Mouse (Mus musculus): ENCODE measurements at regions not wholly inside any gene's neighbourhood (a gene's known extent, or its start where the extent isn't known, plus 50 kb on each side); places are given as distances from the start of the nearest gene placed in this dataset.
"Not testable (repeated sequence)": the region's sequence is repeated elsewhere in the genome, so short reads cannot be mapped to it uniquely, and the experiment has no call there.

DNA sequence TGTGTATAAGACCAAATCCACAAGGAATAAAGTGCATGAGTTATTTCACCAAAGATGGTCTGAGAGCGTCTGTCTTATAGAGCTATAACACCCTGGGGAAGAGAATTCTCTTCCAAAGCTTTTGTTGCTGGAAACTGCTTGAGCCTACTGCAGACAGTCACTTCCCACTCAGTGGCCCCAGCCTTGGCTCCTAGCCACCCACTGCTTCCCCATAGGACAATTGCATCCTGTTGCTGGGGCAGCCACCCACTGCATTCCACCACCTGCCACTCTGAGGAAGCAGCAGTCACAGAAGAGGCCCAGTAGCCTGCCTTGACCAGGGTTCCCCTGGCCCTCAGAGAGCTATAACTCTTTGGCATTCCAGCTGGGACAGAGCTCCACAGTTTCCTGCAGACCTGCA is 409.3 kb downstream of the Tox3 start:
- TF ChIP-seq CTCF (IDR thresholded peaks at IDR 0.05; ENCODE audit: extremely low read depth, insufficient read depth, insufficient read length, insufficient replicate concordance), result no peak
- 86% methylated on average over 1 of the region's 1 CpGs for WGBS
- Histone ChIP-seq H3K4me1 (ENCODE audit: control insufficient read depth, insufficient read depth, insufficient read length) (no peaks in the 10 kb centered on the region), H3K27me3 (ENCODE audit: control insufficient read depth, insufficient read depth, low read length) (no peaks in the 10 kb centered on the region), H3K27ac (ENCODE audit: insufficient read depth, low read length) (no peak overlapping the region), H3K36me3 (ENCODE audit: control insufficient read depth, insufficient read depth, low read length) (no peaks in the 10 kb centered on the region), H3K4me3 (ENCODE audit: extremely low read depth, insufficient read depth, insufficient read length) (no peak overlapping the region)
- no peak for DNase-seq (ENCODE audit: low read depth in 1 of 2, low spot score in 2 of 2)

DNA sequence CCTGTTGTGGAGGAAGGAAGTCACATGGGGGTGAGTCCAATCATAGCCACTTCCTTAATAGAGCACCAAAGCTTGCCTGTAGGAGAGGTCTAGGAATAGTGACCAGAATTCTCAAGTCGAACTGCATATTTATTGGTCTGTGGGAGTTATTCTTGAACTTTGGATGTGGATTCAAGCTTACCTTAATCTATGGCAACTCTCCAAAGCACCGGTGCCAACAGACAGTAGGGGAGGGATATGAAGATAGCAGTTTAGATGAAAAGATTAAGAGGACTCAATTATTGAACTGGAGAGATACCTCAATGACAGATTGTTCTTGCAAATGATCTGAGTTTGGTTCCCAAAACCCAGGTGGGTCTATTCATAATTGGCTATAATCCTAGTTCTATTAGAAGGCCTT is 413.6 kb downstream of the Tox3 start:
- H3K27ac ChIP-seq (ENCODE audit: insufficient read depth, low read length), result no peak overlapping the region
- no peaks in the 10 kb centered on the region for H3K4me1 ChIP-seq (ENCODE audit: control insufficient read depth, insufficient read depth, insufficient read length)
- no peaks in the 10 kb centered on the region for H3K36me3 ChIP-seq (ENCODE audit: control insufficient read depth, insufficient read depth, low read length)
- TF ChIP-seq CTCF (IDR thresholded peaks at IDR 0.05; ENCODE audit: extremely low read depth, insufficient read depth, insufficient read length, insufficient replicate concordance), result no peak
- no peak for TF ChIP-seq POLR2A (IDR thresholded peaks at IDR 0.05; ENCODE audit: low read depth, low read length)
- no peak for DNase-seq (ENCODE audit: low read depth in 1 of 2, low spot score in 2 of 2)
- 85% methylated on average over 2 of the region's 2 CpGs for WGBS
- H3K27me3 ChIP-seq (ENCODE audit: control insufficient read depth, insufficient read depth, low read length), result no peaks in the 10 kb centered on the region
- no peak overlapping the region for H3K4me3 ChIP-seq (ENCODE audit: extremely low read depth, insufficient read depth, insufficient read length)

DNA sequence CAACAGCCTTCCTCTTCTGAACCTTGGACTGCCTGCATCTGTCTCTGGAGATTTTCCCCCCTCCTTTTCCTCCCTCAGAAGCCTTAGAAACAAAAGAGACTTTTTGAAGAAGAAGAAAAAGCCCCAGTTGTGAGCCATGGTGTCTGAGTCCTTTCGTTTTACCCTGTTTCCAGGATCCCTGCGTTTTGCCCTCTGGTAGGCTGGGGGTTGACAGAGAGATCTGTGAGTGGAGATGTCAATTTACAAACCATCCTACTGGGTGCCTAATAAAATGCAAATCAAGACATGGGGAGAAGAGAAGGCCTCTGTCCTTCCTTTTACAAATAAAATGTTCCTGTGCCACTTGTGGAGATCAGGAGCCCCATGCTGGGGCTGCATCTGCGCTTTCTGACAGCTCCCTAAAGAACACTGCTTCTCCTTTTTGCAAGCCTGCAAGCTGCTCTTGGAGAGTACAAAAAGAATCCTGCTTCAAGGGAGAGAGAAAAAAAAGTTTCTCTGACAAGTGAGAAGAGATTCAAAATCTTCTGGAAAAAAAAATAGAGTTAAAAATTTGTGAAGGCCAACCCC is 421.4 kb downstream of the Tox3 start:
- Histone ChIP-seq H3K27me3 (ENCODE audit: control insufficient read depth, insufficient read depth, low read length) (no peaks in the 10 kb centered on the region), H3K4me1 (ENCODE audit: control insufficient read depth, insufficient read depth, insufficient read length) (no peaks in the 10 kb centered on the region), H3K4me3 (ENCODE audit: extremely low read depth, insufficient read depth, insufficient read length) (no peak overlapping the region), H3K36me3 (ENCODE audit: control insufficient read depth, insufficient read depth, low read length) (no peaks in the 10 kb centered on the region), H3K27ac (ENCODE audit: insufficient read depth, low read length) (no peak overlapping the region)
- 25% methylated on average over 3 of the region's 3 CpGs for WGBS
- no peak for DNase-seq (ENCODE audit: low read depth in 1 of 2, low spot score in 2 of 2)
- TF ChIP-seq CTCF (IDR thresholded peaks at IDR 0.05; ENCODE audit: extremely low read depth, insufficient read depth, insufficient read length, insufficient replicate concordance) (no peak), POLR2A (IDR thresholded peaks at IDR 0.05; ENCODE audit: low read depth, low read length) (no peak)

DNA sequence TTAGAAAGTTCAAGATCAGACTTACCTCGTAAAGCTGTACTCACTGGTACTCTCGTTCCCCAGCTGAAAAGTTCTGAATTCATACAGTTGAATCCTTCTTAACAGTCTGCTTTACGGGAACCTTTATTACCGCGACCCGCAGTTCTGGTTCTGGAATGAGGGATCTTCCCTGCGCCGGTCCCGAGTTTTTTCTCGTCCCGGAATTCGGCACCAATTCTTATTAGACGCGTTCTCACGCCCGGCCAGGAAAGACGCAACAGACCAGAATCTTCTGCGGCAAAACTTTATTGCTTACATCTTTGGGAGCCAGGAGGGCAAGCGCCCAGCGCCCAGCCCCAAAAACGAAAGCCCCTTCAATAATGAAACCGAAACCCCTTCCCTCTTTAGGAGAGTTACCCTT is 423.4 kb downstream of the Tox3 start:
- not testable (repeated sequence) for H3K4me3 ChIP-seq (ENCODE audit: extremely low read depth, insufficient read depth, insufficient read length); H3K27ac ChIP-seq (ENCODE audit: insufficient read depth, low read length); H3K4me1 ChIP-seq (ENCODE audit: control insufficient read depth, insufficient read depth, insufficient read length); H3K27me3 ChIP-seq (ENCODE audit: control insufficient read depth, insufficient read depth, low read length); H3K36me3 ChIP-seq (ENCODE audit: control insufficient read depth, insufficient read depth, low read length)
- 93% methylated on average over 11 of the region's 22 CpGs for WGBS
- peak in 1 of 2 experiments; percentile 11 for DNase-seq (ENCODE audit: low read depth in 1 of 2, low spot score in 2 of 2)

DNA sequence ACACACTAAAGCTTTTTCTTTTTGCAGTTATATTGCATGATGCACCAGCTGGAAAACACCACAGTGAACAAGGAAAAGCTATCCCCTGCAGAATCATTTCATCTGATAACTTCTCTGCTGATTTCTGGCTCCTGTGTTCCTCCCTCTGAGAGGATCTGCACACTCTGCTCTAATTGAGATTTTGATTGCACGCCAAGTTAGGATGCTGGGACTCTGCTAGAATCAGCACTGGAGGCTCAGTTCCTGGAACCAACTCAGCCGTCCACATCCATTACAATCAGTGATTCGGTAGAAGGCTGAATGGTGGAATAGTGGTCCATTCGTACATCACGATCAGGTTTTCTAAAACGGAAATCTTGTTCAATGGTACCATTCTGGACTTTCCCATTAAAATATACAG is 434.1 kb downstream of the Tox3 start:
- H3K36me3 ChIP-seq (ENCODE audit: control insufficient read depth, insufficient read depth, low read length), result no peaks in the 10 kb centered on the region
- no peak overlapping the region for H3K27ac ChIP-seq (ENCODE audit: insufficient read depth, low read length)
- TF ChIP-seq POLR2A (IDR thresholded peaks at IDR 0.05; ENCODE audit: low read depth, low read length) (no peak), CTCF (IDR thresholded peaks at IDR 0.05; ENCODE audit: extremely low read depth, insufficient read depth, insufficient read length, insufficient replicate concordance) (no peak)
- no peaks in the 10 kb centered on the region for H3K27me3 ChIP-seq (ENCODE audit: control insufficient read depth, insufficient read depth, low read length)
- WGBS, result 95% methylated on average over 6 of the region's 6 CpGs
- no peaks in the 10 kb centered on the region for H3K4me1 ChIP-seq (ENCODE audit: control insufficient read depth, insufficient read depth, insufficient read length)
- no peak overlapping the region for H3K4me3 ChIP-seq (ENCODE audit: extremely low read depth, insufficient read depth, insufficient read length)
- no peak for DNase-seq (ENCODE audit: low read depth in 1 of 2, low spot score in 2 of 2)

DNA sequence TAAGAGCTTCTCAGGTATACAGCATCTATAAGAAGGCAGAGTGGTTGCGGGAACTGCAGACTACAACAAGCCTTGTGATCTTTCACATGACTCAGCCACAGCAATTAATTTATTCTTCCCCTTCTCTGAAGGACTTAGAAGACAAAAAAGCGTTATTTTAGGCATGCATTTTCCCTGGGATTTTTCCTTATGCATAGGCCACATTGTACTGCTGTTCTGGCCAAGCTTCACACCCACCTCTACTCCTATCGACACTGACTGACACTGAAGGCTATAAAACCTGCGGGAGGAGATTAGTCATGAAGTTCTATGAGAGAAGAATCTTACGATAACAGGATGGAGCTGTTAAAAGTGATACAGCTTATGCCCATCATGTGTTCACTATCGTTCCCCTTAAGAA is 441.9 kb downstream of the Tox3 start:
- Histone ChIP-seq H3K27ac (ENCODE audit: insufficient read depth, low read length) (no peak overlapping the region), H3K27me3 (ENCODE audit: control insufficient read depth, insufficient read depth, low read length) (no peaks in the 10 kb centered on the region), H3K4me3 (ENCODE audit: extremely low read depth, insufficient read depth, insufficient read length) (no peak overlapping the region), H3K4me1 (ENCODE audit: control insufficient read depth, insufficient read depth, insufficient read length) (no peaks in the 10 kb centered on the region), H3K36me3 (ENCODE audit: control insufficient read depth, insufficient read depth, low read length) (no peaks in the 10 kb centered on the region)
- 81% methylated on average over 6 of the region's 6 CpGs for WGBS
- no peak for DNase-seq (ENCODE audit: low read depth in 1 of 2, low spot score in 2 of 2)
- no peak for TF ChIP-seq CTCF (IDR thresholded peaks at IDR 0.05; ENCODE audit: extremely low read depth, insufficient read depth, insufficient read length, insufficient replicate concordance)
- TF ChIP-seq POLR2A (IDR thresholded peaks at IDR 0.05; ENCODE audit: low read depth, low read length), result no peak

DNA sequence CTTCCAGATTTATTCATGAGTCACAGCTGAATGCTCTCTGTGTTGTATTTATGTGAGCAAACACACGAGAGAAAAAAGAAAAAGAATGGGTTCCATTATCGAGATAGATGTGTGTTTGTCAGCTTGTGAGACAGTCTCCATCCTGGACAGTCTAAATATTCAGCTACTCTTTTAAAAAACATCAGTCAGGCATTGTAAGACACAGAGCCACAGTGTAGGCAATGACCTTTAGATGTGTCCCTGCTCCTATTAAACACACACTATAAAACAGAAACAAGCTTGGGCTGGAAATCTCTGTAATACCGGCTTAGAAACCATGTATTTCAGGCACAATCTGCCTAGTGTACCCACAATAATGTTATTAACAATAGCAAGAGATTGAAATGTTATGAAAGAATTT is 442.6 kb downstream of the Tox3 start:
- H3K4me3 ChIP-seq (ENCODE audit: extremely low read depth, insufficient read depth, insufficient read length), result no peak overlapping the region
- DNase-seq (ENCODE audit: low read depth in 1 of 2, low spot score in 2 of 2), result no peak
- WGBS, result 77% methylated on average over 3 of the region's 3 CpGs

More for the DNA sequence above, 442.6 kb downstream of the Tox3 start:
- no peak for TF ChIP-seq CTCF (IDR thresholded peaks at IDR 0.05; ENCODE audit: extremely low read depth, insufficient read depth, insufficient read length, insufficient replicate concordance)
- TF ChIP-seq POLR2A (IDR thresholded peaks at IDR 0.05; ENCODE audit: low read depth, low read length), result no peak
- Histone ChIP-seq H3K4me1 (ENCODE audit: control insufficient read depth, insufficient read depth, insufficient read length) (no peaks in the 10 kb centered on the region), H3K36me3 (ENCODE audit: control insufficient read depth, insufficient read depth, low read length) (no peaks in the 10 kb centered on the region), H3K27ac (ENCODE audit: insufficient read depth, low read length) (no peak overlapping the region), H3K27me3 (ENCODE audit: control insufficient read depth, insufficient read depth, low read length) (no peaks in the 10 kb centered on the region)
